In the genomic region with DNA sequence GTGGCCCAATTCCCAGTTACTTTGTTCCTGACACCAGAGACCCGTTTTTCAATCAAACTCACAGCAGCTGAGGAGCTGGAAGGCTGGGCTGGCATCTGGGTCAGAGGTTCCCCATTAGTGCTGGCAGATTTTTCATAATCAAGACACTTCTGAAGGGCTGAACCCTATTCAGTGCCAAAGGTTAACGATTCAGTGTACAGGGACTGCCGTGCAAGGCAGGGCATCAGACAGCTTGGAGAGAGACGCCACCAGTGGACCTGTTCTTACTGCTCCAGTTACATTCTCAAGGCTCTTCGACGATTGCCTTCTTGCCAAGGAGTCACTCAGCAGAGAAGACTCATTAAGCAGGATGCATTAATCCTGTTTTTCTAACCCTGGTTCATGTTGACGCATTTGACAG, we compare ENCODE assay signal across 20 mouse cellular contexts.
DNase-seq lines count a peak whose midpoint lies in the region; ATAC-seq lines count a peak whose summit lies in the region.
"Had no signal": no experiment of that assay in that cellular context is flagged by ENCODE, and none has a peak within 500 bp of the region (broad histone marks: within the 10 kb centered on the region; RNA-seq: fewer than 3 reads in every experiment).

No protein-coding gene starts in this region.

- H3K9me3 ChIP-seq in hindbrain, embryonic 10.5 days: no peaks in the 10 kb centered on the region
- no peaks in the 10 kb centered on the region for H3K9me3 ChIP-seq in hindbrain, embryonic 16.5 days (ENCODE audit: control insufficient read depth, low read length)
- H3K9me3 ChIP-seq in midbrain, embryonic 13.5 days: no peaks in the 10 kb centered on the region
- H3K9me3 ChIP-seq in midbrain, embryonic 10.5 days (replicated peaks): no peaks in the 10 kb centered on the region
- H3K9me3 ChIP-seq: embryonic facial prominence, embryonic 12.5 days; heart, embryonic 12.5 days had no signal

- H3K36me3 ChIP-seq in hindbrain, embryonic 10.5 days: no peaks in the 10 kb centered on the region
- no peaks in the 10 kb centered on the region for H3K36me3 ChIP-seq in hindbrain, embryonic 16.5 days (ENCODE audit: control insufficient read depth, insufficient read depth, low read length)
- H3K36me3 ChIP-seq in midbrain, embryonic 13.5 days: no peaks in the 10 kb centered on the region
- H3K36me3 ChIP-seq in midbrain, embryonic 10.5 days: no peaks in the 10 kb centered on the region
- H3K36me3 ChIP-seq: embryonic facial prominence, embryonic 12.5 days; heart, embryonic 12.5 days had no signal

- no peaks in the 10 kb centered on the region for H3K27me3 ChIP-seq in hindbrain, embryonic 10.5 days (ENCODE audit: insufficient read depth, poor library complexity, severe bottlenecking)
- no peaks in the 10 kb centered on the region for H3K27me3 ChIP-seq in hindbrain, embryonic 16.5 days (replicated peaks; ENCODE audit: control insufficient read depth, insufficient read depth, low read length)
- H3K27me3 ChIP-seq in midbrain, embryonic 13.5 days: no peaks in the 10 kb centered on the region
- H3K27me3 ChIP-seq in midbrain, embryonic 10.5 days (ENCODE audit: low read depth, poor library complexity, severe bottlenecking): no peaks in the 10 kb centered on the region; the same call in 1 of the 2 replicates
- H3K27me3 ChIP-seq: embryonic facial prominence, embryonic 12.5 days; heart, embryonic 12.5 days had no signal

- 0 out of 2 replicates have a peak, but pooled peaks cover 5% of the 10 kb centered on the region for H3K4me1 ChIP-seq in hindbrain, embryonic 10.5 days (replicated peaks)
- H3K4me1 ChIP-seq in hindbrain, embryonic 16.5 days (ENCODE audit: control insufficient read depth, insufficient read depth, low read depth, low read length): no peaks in the 10 kb centered on the region
- H3K4me1 ChIP-seq in midbrain, embryonic 13.5 days (replicated peaks): peaks cover 5% of the 10 kb centered on the region
- H3K4me1 ChIP-seq in midbrain, embryonic 10.5 days: peaks cover 10% of the 10 kb centered on the region
- H3K4me1 ChIP-seq: embryonic facial prominence, embryonic 12.5 days; heart, embryonic 12.5 days had no signal

- H3K4me3 ChIP-seq in hindbrain, embryonic 10.5 days: no peak overlapping the region
- H3K4me3 ChIP-seq in hindbrain, embryonic 16.5 days (ENCODE audit: low read length): no peak overlapping the region
- no peak overlapping the region for H3K4me3 ChIP-seq in midbrain, embryonic 13.5 days (replicated peaks)
- no peak overlapping the region for H3K4me3 ChIP-seq in midbrain, embryonic 10.5 days
- H3K4me3 ChIP-seq: embryonic facial prominence, embryonic 12.5 days; erythroblast, embryonic 14.5 days; heart, embryonic 12.5 days had no signal

- DNase-seq in hindbrain, embryonic 10.5 days (ENCODE audit: low spot score): peak; percentile 9
- DNase-seq in midbrain, embryonic 10.5 days (ENCODE audit: low spot score): no peak
- DNase-seq in mesoderm, embryonic 11.5 days (ENCODE audit: low read depth, low spot score): peak; percentile 8
- DNase-seq in urinary bladder, postnatal 10 days (ENCODE audit: low spot score): no peak
- no peak for DNase-seq in frontal cortex, postnatal 10 days (ENCODE audit: low spot score in 2 of 2)
- DNase-seq: cerebellum, adult 11-12 months; cerebellum, postnatal 25 days; gastrocnemius, postnatal 10 days; heart, adult 11 months; kidney, adult 18-20 months; kidney, postnatal 36 days; lung, adult 18-20 months; lung, postnatal 14 days had no signal

- 0 out of 2 replicates have a peak overlapping the region, but pooled peaks have one; percentile 16 for H3K27ac ChIP-seq in hindbrain, embryonic 10.5 days
- H3K27ac ChIP-seq in hindbrain, embryonic 16.5 days (ENCODE audit: low read depth, low read length): no peak overlapping the region
- H3K27ac ChIP-seq in midbrain, embryonic 13.5 days: no peak overlapping the region
- H3K27ac ChIP-seq in midbrain, embryonic 10.5 days (replicated peaks): no peak overlapping the region
- H3K27ac ChIP-seq: embryonic facial prominence, embryonic 12.5 days; stomach, postnatal 0 days had no signal

- 54% methylated on average over 7 of the region's 7 CpGs for WGBS in hindbrain, embryonic 10.5 days
- WGBS in hindbrain, embryonic 16.5 days: 42% methylated on average over 7 of the region's 7 CpGs
- 60% methylated on average over 7 of the region's 7 CpGs for WGBS in midbrain, embryonic 13.5 days
- 74% methylated on average over 7 of the region's 7 CpGs for WGBS in midbrain, embryonic 10.5 days

- H3K4me2 ChIP-seq in hindbrain, embryonic 16.5 days (ENCODE audit: low read length): no peak overlapping the region
- no peak overlapping the region for H3K4me2 ChIP-seq in midbrain, embryonic 13.5 days (replicated peaks)
- H3K4me2 ChIP-seq: embryonic facial prominence, embryonic 12.5 days; heart, embryonic 12.5 days; liver, embryonic 11.5 days had no signal

- ATAC-seq in hindbrain, embryonic 16.5 days: no peak
- ATAC-seq in midbrain, embryonic 13.5 days: peak; percentile 62

- no peak overlapping the region for H3K9ac ChIP-seq in hindbrain, embryonic 16.5 days (ENCODE audit: low read depth, low read length)
- H3K9ac ChIP-seq in midbrain, embryonic 13.5 days (replicated peaks): no peak overlapping the region
- H3K9ac ChIP-seq: embryonic facial prominence, embryonic 12.5 days; heart, embryonic 12.5 days had no signal

Comparison
In these comparisons a context has a peak if more than half of its experiments do, and no peak if none do; other contexts are left out.
1. DNase-seq: peak in hindbrain, embryonic 10.5 days (single experiment) and mesoderm, embryonic 11.5 days (single experiment); none in midbrain, embryonic 10.5 days (single experiment), urinary bladder, postnatal 10 days (single experiment) and frontal cortex, postnatal 10 days (0 of 2).